Mouse (Mus musculus): ENCODE measurements around the gene Kcnj15. TPM values are rescaled to one million over a fixed set of nuclear protein-coding genes. Genes with fewer than 3 reads are reported as not detected.
A peak's percentile ranks its signal among the peaks of the same experiment; 100 is the strongest.

Gene Kcnj15
- polyA plus RNA-seq, 1 experiment from 2014 or later: 10.5 TPM

GRCm38 (mm10) chr16:95344961-95345360, 87.6 kb downstream of the Kcnj15 start:
- Histone ChIP-seq H3K9ac (ENCODE audit: low read length) (no peak overlapping the region), H3K27ac (replicated peaks) (no peak overlapping the region), H3K4me2 (replicated peaks; ENCODE audit: low read depth) (no peak overlapping the region), H3K9me3 (ENCODE audit: control insufficient read depth, low read length) (no peaks in the 10 kb centered on the region), H3K4me3 (ENCODE audit: low read depth, low read length) (no peak overlapping the region), H3K4me1 (replicated peaks; ENCODE audit: control insufficient read depth, insufficient read depth) (no peaks in the 10 kb centered on the region), H3K36me3 (ENCODE audit: control insufficient read depth, insufficient read depth, low read length) (no peaks in the 10 kb centered on the region), H3K27me3 (ENCODE audit: control insufficient read depth, insufficient read depth, low read length) (no peaks in the 10 kb centered on the region)
- WGBS: 57% methylated on average over 10 of the region's 10 CpGs
- no peak for TF ChIP-seq CTCF (IDR thresholded peaks at IDR 0.05; ENCODE audit: low read depth)
- TF ChIP-seq EP300 (optimal IDR thresholded peaks at IDR 0.05): no peak
- ATAC-seq (ENCODE audit: low FRiP score, low TSS enrichment): no peak
- no peak for DNase-seq (ENCODE audit: low spot score)

GRCm38 (mm10) chr16:95345882-95346281, 88.5 kb downstream of the Kcnj15 start:
- no peak overlapping the region for H3K9ac ChIP-seq (ENCODE audit: low read length)
- peak; percentile 80 for DNase-seq (ENCODE audit: low spot score)

GRCm38 (mm10) chr16:95347202-95347601, 89.8 kb downstream of the Kcnj15 start:
- no peak overlapping the region for H3K27ac ChIP-seq (replicated peaks)

More at GRCm38 (mm10) chr16:95345882-95346281, 88.5 kb downstream of the Kcnj15 start:
- WGBS: 2% methylated on average over 7 of the region's 7 CpGs
- TF ChIP-seq CTCF (IDR thresholded peaks at IDR 0.05; ENCODE audit: low read depth) (peak; percentile 83), EP300 (optimal IDR thresholded peaks at IDR 0.05) (no peak)
- ATAC-seq (ENCODE audit: low FRiP score, low TSS enrichment): no peak
- no peak overlapping the region for H3K4me2 ChIP-seq (replicated peaks; ENCODE audit: low read depth)
- no peak overlapping the region for H3K4me3 ChIP-seq (ENCODE audit: low read depth, low read length)
- no peaks in the 10 kb centered on the region for H3K4me1 ChIP-seq (replicated peaks; ENCODE audit: control insufficient read depth, insufficient read depth)
- no peaks in the 10 kb centered on the region for H3K36me3 ChIP-seq (ENCODE audit: control insufficient read depth, insufficient read depth, low read length)
- no peaks in the 10 kb centered on the region for H3K27me3 ChIP-seq (ENCODE audit: control insufficient read depth, insufficient read depth, low read length)
- no peaks in the 10 kb centered on the region for H3K9me3 ChIP-seq (ENCODE audit: control insufficient read depth, low read length)
- H3K27ac ChIP-seq (replicated peaks): no peak overlapping the region

GRCm38 (mm10) chr16:95348555-95348954, 91.2 kb downstream of the Kcnj15 start:
- H3K9me3 ChIP-seq (ENCODE audit: control insufficient read depth, low read length): no peaks in the 10 kb centered on the region
- WGBS: 80% methylated on average over 9 of the region's 9 CpGs
- H3K27me3 ChIP-seq (ENCODE audit: control insufficient read depth, insufficient read depth, low read length): no peaks in the 10 kb centered on the region
- H3K4me2 ChIP-seq (replicated peaks; ENCODE audit: low read depth): no peak overlapping the region
- no peaks in the 10 kb centered on the region for H3K36me3 ChIP-seq (ENCODE audit: control insufficient read depth, insufficient read depth, low read length)
- TF ChIP-seq EP300 (optimal IDR thresholded peaks at IDR 0.05) (no peak), CTCF (IDR thresholded peaks at IDR 0.05; ENCODE audit: low read depth) (no peak)
- no peaks in the 10 kb centered on the region for H3K4me1 ChIP-seq (replicated peaks; ENCODE audit: control insufficient read depth, insufficient read depth)
- H3K4me3 ChIP-seq (ENCODE audit: low read depth, low read length): no peak overlapping the region
- H3K9ac ChIP-seq (ENCODE audit: low read length): no peak overlapping the region
- ATAC-seq (ENCODE audit: low FRiP score, low TSS enrichment) (no peak), DNase-seq (ENCODE audit: low spot score) (no peak)
- no peak overlapping the region for H3K27ac ChIP-seq (replicated peaks)

More at GRCm38 (mm10) chr16:95347202-95347601, 89.8 kb downstream of the Kcnj15 start:
- TF ChIP-seq EP300 (optimal IDR thresholded peaks at IDR 0.05): no peak
- TF ChIP-seq CTCF (IDR thresholded peaks at IDR 0.05; ENCODE audit: low read depth): no peak
- WGBS: 22% methylated on average over 3 of the region's 3 CpGs
- H3K4me3 ChIP-seq (ENCODE audit: low read depth, low read length): no peak overlapping the region
- no peaks in the 10 kb centered on the region for H3K36me3 ChIP-seq (ENCODE audit: control insufficient read depth, insufficient read depth, low read length)
- peak; percentile 41; the same call in 1 of the 2 replicates for ATAC-seq (ENCODE audit: low FRiP score, low TSS enrichment)
- H3K4me1 ChIP-seq (replicated peaks; ENCODE audit: control insufficient read depth, insufficient read depth): no peaks in the 10 kb centered on the region
- H3K27me3 ChIP-seq (ENCODE audit: control insufficient read depth, insufficient read depth, low read length): no peaks in the 10 kb centered on the region
- no peak overlapping the region for H3K4me2 ChIP-seq (replicated peaks; ENCODE audit: low read depth)
- H3K9ac ChIP-seq (ENCODE audit: low read length): no peak overlapping the region
- no peak for DNase-seq (ENCODE audit: low spot score)
- no peaks in the 10 kb centered on the region for H3K9me3 ChIP-seq (ENCODE audit: control insufficient read depth, low read length)

GRCm38 (mm10) chr16:95349344-95349743, 92.0 kb downstream of the Kcnj15 start:
- Histone ChIP-seq H3K4me1 (replicated peaks; ENCODE audit: control insufficient read depth, insufficient read depth) (no peaks in the 10 kb centered on the region), H3K9ac (ENCODE audit: low read length) (no peak overlapping the region), H3K9me3 (ENCODE audit: control insufficient read depth, low read length) (no peaks in the 10 kb centered on the region), H3K27ac (replicated peaks) (no peak overlapping the region), H3K4me3 (ENCODE audit: low read depth, low read length) (no peak overlapping the region), H3K27me3 (ENCODE audit: control insufficient read depth, insufficient read depth, low read length) (no peaks in the 10 kb centered on the region), H3K36me3 (ENCODE audit: control insufficient read depth, insufficient read depth, low read length) (no peaks in the 10 kb centered on the region), H3K4me2 (replicated peaks; ENCODE audit: low read depth) (no peak overlapping the region)
- WGBS: 91% methylated on average over 6 of the region's 6 CpGs
- TF ChIP-seq EP300 (optimal IDR thresholded peaks at IDR 0.05) (no peak), CTCF (IDR thresholded peaks at IDR 0.05; ENCODE audit: low read depth) (no peak)
- ATAC-seq (ENCODE audit: low FRiP score, low TSS enrichment) (no peak), DNase-seq (ENCODE audit: low spot score) (no peak)

GRCm38 (mm10) chr16:95349745-95350144, 92.4 kb downstream of the Kcnj15 start:
- TF ChIP-seq EP300 (optimal IDR thresholded peaks at IDR 0.05) (no peak), CTCF (IDR thresholded peaks at IDR 0.05; ENCODE audit: low read depth) (no peak)
- Histone ChIP-seq H3K36me3 (ENCODE audit: control insufficient read depth, insufficient read depth, low read length) (no peaks in the 10 kb centered on the region), H3K9me3 (ENCODE audit: control insufficient read depth, low read length) (no peaks in the 10 kb centered on the region), H3K4me2 (replicated peaks; ENCODE audit: low read depth) (no peak overlapping the region), H3K27ac (replicated peaks) (no peak overlapping the region), H3K9ac (ENCODE audit: low read length) (no peak overlapping the region), H3K4me1 (replicated peaks; ENCODE audit: control insufficient read depth, insufficient read depth) (no peaks in the 10 kb centered on the region), H3K4me3 (ENCODE audit: low read depth, low read length) (no peak overlapping the region), H3K27me3 (ENCODE audit: control insufficient read depth, insufficient read depth, low read length) (no peaks in the 10 kb centered on the region)
- WGBS: 85% methylated on average over 5 of the region's 5 CpGs
- no peak for ATAC-seq (ENCODE audit: low FRiP score, low TSS enrichment)
- no peak for DNase-seq (ENCODE audit: low spot score)
